Mouse (Mus musculus): Measurements from ENCODE around the gene Tas2r115. TPM values are rescaled to one million over a fixed set of nuclear protein-coding genes. Genes with fewer than 3 reads are reported as not detected.

Gene Tas2r115
- not detected for polyA plus RNA-seq (2017; shearing (Covaris generic))

GRCm38 (mm10) chr6:132737935-132738334, at the start of gene Tas2r115:
Gene Tas2r115, minus strand, starts transcription at chr6:132738035.

GRCm38 (mm10) chr6:132778062-132778461, 40.2 kb upstream of the Tas2r115 start, which contains the start of gene Tas2r136:
Gene Tas2r136, minus strand, starts transcription at chr6:132778162.

GRCm38 (mm10) chr6:132761831-132762230, 24.0 kb upstream of the Tas2r115 start, which contains the start of gene Tas2r102:
Gene Tas2r102, plus strand, starts transcription at chr6:132762131.

GRCm38 (mm10) chr6:132754430-132754829, 16.6 kb upstream of the Tas2r115 start, which contains the start of gene Tas2r124:
Gene Tas2r124, plus strand, starts transcription at chr6:132754730.

GRCm38 (mm10) chr6:132711828-132712227, 26.0 kb downstream of the Tas2r115 start, which contains the start of gene Tas2r122:
Gene Tas2r122, minus strand, starts transcription at chr6:132711928.

GRCm38 (mm10) chr6:132700907-132701306, 36.9 kb downstream of the Tas2r115 start, which contains the start of gene Tas2r121:
Gene Tas2r121, minus strand, starts transcription at chr6:132701007.

Other genes with a start within 250 kb of the Tas2r115 start
- gene Prh1, start 168.2 kb downstream of the Tas2r115 start, polyA plus RNA-seq (2017; shearing (Covaris generic)) = not detected
- not detected for gene Prp2, start 142.1 kb downstream of the Tas2r115 start, polyA plus RNA-seq (2017; shearing (Covaris generic))
- 1 to 10 TPM in 1 of 2 experiments, not detected in 1; 1.8 TPM for gene A630073D07Rik, start 86.5 kb downstream of the Tas2r115 start, polyA plus RNA-seq (2017; shearing (Covaris generic))
- gene Tas2r120, start 81.1 kb downstream of the Tas2r115 start, polyA plus RNA-seq (2017; shearing (Covaris generic)) = not detected
- not detected for gene Tas2r121, start 37.0 kb downstream of the Tas2r115 start, polyA plus RNA-seq (2017; shearing (Covaris generic))
- under 1 TPM in 1 of 2 experiments, not detected in 1; 0.23 TPM for gene Tas2r122, start 26.1 kb downstream of the Tas2r115 start, polyA plus RNA-seq (2017; shearing (Covaris generic))
- gene Tas2r124, start 16.7 kb upstream of the Tas2r115 start, polyA plus RNA-seq (2017; shearing (Covaris generic)) = not detected
- gene Tas2r102, start 24.1 kb upstream of the Tas2r115 start, polyA plus RNA-seq (2017; shearing (Covaris generic)) = not detected
- gene Tas2r136, start 40.1 kb upstream of the Tas2r115 start, polyA plus RNA-seq (2017; shearing (Covaris generic)) = not detected
- under 1 TPM in 1 of 2 experiments, not detected in 1; 0.73 TPM for gene Tas2r117, start 64.8 kb upstream of the Tas2r115 start, polyA plus RNA-seq (2017; shearing (Covaris generic))
- not detected for gene Tas2r123, start 109.1 kb upstream of the Tas2r115 start, polyA plus RNA-seq (2017; shearing (Covaris generic))
- gene Tas2r116, start 117.4 kb upstream of the Tas2r115 start, polyA plus RNA-seq (2017; shearing (Covaris generic)) = not detected
- gene Tas2r110, start 130.0 kb upstream of the Tas2r115 start, polyA plus RNA-seq (2017; shearing (Covaris generic)) = not detected
- not detected for gene Tas2r113, start 155.0 kb upstream of the Tas2r115 start, polyA plus RNA-seq (2017; shearing (Covaris generic))
- gene Tas2r125, start 171.6 kb upstream of the Tas2r115 start, polyA plus RNA-seq (2017; shearing (Covaris generic)) = not detected
- not detected for gene Tas2r129, start 213.1 kb upstream of the Tas2r115 start, polyA plus RNA-seq (2017; shearing (Covaris generic))
- not detected for gene Tas2r131, start 219.9 kb upstream of the Tas2r115 start, polyA plus RNA-seq (2017; shearing (Covaris generic))
- not detected for gene Tas2r109, start 242.9 kb upstream of the Tas2r115 start, polyA plus RNA-seq (2017; shearing (Covaris generic))